Mouse (Mus musculus) heart, adult 2 months (tissue): ENCODE results near the gene Zbed4.

Source experiments
- CTCF ChIP-seq: fragments of 200-600 bp; IDR thresholded peaks from 2 replicates; pipeline ENCODE4 v1.8.1; 2022; ENCODE audit warnings: antibody characterized with exemption, mild to moderate bottlenecking, moderate library complexity
- EP300 ChIP-seq: fragments of 200-500 bp; IDR thresholded peaks from 2 replicates; pipeline ENCODE4 v1.6.1; 2011; ENCODE audit warnings: low read depth, low read length, control low read depth; ENCODE audit not compliant: insufficient read depth
- POLR2A ChIP-seq: fragments of 200-500 bp; IDR thresholded peaks from 2 replicates; pipeline ENCODE4 v1.6.1; 2011; ENCODE audit warnings: mild to moderate bottlenecking, low read depth, low read length, control low read depth; ENCODE audit not compliant: insufficient read depth

DNA sequence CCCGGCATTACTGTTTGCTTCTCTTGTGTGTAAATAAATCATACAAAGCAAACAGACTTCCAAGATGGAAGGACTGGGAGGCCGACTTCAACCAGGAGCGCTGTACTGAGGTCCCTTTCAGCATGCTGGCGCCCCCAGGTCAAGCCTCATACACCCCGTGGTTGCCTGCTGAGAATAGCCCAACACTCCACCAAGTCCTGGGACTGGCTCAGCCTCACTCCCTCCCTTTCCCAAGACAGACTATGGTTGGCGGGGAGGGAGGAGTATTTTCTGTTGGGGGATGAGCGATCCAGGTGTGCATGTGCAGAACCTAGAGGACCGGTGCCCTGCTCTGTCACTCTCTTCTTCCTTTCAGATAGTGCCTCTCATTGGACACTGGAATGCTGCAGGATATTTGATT lies 56.7 kb downstream of the Zbed4 start:
- no peak for TF ChIP-seq EP300
- no peak for TF ChIP-seq POLR2A
- TF ChIP-seq CTCF = no peak
